Mouse (Mus musculus) urinary bladder, adult 2 months (tissue): ENCODE measurements around the gene Scgb1a1. TPM values are rescaled to one million over a fixed set of nuclear protein-coding genes. Genes with fewer than 3 reads are reported as not detected.

Source experiments
- DNase-seq: peaks from one replicate; pipeline ENCODE4 v3.0.0; 2022; ENCODE audit warnings: low spot score
- polyA plus RNA-seq: library from polyadenylated mRNA; depleted of rRNA; stranded (reverse); fragments of >200 nt; gene quantifications from 2 replicates; pipeline ENCODE4 v1.2.3, GENCODE M21; 2012; rRNA removed

Gene Scgb1a1
- polyA plus RNA-seq, 1 experiment, result 0.23 TPM

DNA sequence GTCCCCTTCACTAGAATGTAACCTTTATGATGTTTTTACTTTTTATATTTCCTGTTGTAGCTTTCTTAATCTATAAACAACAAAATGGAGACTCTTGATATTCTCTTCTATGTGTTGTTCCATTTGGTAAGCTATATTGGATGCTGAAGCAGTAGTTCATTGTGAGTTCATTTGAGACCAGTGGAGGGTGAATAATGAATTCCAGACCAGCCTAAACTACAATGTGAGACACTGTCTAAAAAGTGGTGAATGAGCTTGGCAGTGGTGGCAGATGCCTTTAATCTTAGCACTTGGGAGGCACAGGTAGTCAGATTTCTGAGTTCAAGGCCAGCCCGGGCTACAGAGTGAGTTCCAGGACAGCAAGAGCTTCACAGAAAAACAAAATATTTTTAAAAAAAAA is 44.6 kb downstream of the Scgb1a1 start:
- no peak for DNase-seq

DNA sequence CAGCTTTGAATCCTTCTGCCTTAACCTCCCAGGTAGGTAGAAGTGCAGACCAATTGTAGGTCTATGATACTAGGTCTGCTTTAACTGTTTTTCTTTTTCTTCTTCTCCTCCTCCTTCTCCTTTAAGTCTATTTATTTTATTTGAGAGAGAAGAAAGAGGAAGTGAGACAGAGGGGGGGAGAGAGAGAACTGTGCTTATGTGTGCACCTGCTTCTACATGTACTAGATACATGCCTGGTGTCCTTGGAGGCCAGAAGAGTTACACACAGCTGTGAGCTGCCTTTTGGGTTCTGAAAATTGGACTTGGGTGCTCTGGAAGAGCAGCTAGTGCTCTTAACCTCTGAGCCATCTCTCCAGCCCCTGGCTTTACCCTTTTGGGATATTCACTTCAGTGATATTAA is 46.7 kb downstream of the Scgb1a1 start:
- no peak for DNase-seq

DNA sequence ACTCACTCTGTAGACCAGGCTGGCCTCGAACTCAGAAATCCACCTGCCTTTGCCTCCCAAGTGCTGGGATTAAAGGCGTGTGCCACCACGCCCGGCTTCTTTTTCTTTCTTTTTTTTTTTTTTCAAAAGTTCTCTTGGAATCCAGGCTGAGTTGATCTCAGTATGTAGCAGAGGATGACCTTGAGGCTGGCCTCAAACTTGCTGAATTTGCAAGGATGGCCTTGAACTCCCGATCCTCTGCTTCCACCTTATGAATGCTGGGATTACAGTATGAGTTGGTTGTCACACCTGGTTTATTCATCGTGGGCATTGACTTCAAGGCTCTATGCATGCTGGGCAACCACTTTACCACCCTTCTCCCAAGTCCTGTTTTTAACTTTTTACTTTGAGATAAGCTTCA is 47.1 kb downstream of the Scgb1a1 start:
- no peak for DNase-seq

DNA sequence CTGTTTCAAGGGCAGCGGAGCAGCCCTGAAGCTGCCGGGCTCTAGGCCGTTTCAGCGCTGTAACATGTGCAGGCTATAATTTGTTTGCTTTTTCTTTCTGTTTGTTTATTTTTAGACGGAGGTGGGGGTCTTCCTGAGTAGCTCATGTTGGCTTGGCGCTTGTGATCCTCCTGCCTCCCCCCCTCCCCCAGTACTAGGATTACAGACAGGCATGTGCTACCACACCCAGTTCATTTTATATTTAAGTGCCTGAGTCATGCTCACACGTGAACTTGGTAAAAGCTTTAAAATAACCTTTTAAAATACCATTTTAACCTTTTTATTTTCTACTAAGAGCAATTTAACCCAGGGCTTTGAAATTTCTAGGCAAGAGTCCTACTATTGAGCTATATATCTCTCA is 47.8 kb downstream of the Scgb1a1 start:
- no peak for DNase-seq

GRCm38 (mm10) chr19:9039266-9039665 is 48.5 kb downstream of the Scgb1a1 start:
- no peak for DNase-seq

DNA sequence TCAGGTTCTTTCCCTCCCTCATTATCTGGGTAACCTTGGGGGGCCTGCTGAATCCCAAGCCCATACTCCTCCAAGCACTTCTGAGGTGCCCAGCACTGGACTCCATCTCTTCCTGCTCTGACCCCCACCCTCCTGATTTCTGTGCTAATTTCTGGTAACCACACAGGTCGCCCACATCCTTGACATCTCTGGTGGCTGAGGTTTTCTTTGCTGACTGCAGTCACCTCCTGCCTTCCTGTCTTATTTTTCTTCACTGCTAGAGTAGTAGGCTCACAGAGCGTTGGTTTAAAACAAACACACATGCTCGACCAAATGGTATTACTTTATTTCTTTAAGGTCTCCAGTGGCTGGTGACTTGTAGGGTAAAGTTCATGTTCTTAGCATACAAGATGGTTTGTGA is 49.6 kb downstream of the Scgb1a1 start:
- no peak for DNase-seq

DNA sequence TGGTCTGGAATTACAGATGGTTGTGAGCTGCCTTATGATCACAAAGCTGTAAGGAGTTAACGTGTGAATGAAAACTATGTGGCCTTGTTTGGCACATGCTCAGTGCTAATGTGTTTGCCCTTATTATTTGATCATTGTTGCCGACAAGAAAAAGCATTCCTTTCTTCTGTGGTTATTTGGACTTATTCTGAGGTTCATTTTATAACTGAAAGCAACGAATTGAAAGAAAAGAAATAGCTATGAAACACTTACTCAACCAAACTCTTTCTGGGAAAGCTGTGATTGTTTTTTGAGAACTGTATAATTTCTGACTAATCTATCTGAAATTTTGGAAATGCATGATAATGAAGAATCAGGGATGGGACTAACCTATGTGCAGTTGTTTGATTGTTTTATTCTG is 52.7 kb downstream of the Scgb1a1 start:
- no peak for DNase-seq

- DNase-seq, result no peak
These were observed 53.3 kb downstream of the Scgb1a1 start for GRCm38 (mm10) chr19:9034480-9034879.

Other genes starting within 250 kb of the Scgb1a1 start
- gene Gng3, start 248.8 kb downstream of the Scgb1a1 start, polyA plus RNA-seq, result 0.29 and 0.44 TPM in 2 replicates
- gene Lrrn4cl, start 237.2 kb downstream of the Scgb1a1 start, polyA plus RNA-seq, result 18.6 and 20.9 TPM in 2 replicates
- 175 and 179 TPM in 2 replicates for gene Ubxn1, start 216.5 kb downstream of the Scgb1a1 start, polyA plus RNA-seq
- gene Uqcc3, start 207.0 kb downstream of the Scgb1a1 start, polyA plus RNA-seq, result 74.7 and 77.6 TPM in 2 replicates
- gene Lbhd1, start 204.2 kb downstream of the Scgb1a1 start, polyA plus RNA-seq, result 3.1 and 4.9 TPM in 2 replicates
- gene Gm49403, start 204.0 kb downstream of the Scgb1a1 start, polyA plus RNA-seq, result not detected in 2 replicates
- gene 1810009A15Rik, start 199.1 kb downstream of the Scgb1a1 start, polyA plus RNA-seq, result 56.1 and 65.1 TPM in 2 replicates
- 0.10 TPM in 1 of 2 replicates, not detected in the other for gene Gm49416, start 199.0 kb downstream of the Scgb1a1 start, polyA plus RNA-seq
- gene Ints5, start 195.0 kb downstream of the Scgb1a1 start, polyA plus RNA-seq, result 15.5 and 16.3 TPM in 2 replicates
- gene Ganab, start 189.9 kb downstream of the Scgb1a1 start, polyA plus RNA-seq, result 98.1 and 104 TPM in 2 replicates
- gene B3gat3, start 167.6 kb downstream of the Scgb1a1 start, polyA plus RNA-seq, result 57.9 and 80.8 TPM in 2 replicates
- 9.4 and 12.3 TPM in 2 replicates for gene Rom1, start 158.6 kb downstream of the Scgb1a1 start, polyA plus RNA-seq
- gene Eml3, start 158.4 kb downstream of the Scgb1a1 start, polyA plus RNA-seq, result 40.5 and 45.3 TPM in 2 replicates
- 29.9 and 47.6 TPM in 2 replicates for gene Mta2, start 146.1 kb downstream of the Scgb1a1 start, polyA plus RNA-seq
- 21.8 and 24.1 TPM in 2 replicates for gene Tut1, start 134.1 kb downstream of the Scgb1a1 start, polyA plus RNA-seq
- 398 and 489 TPM in 2 replicates for gene Eef1g, start 120.9 kb downstream of the Scgb1a1 start, polyA plus RNA-seq
- gene Ahnak, start 98.7 kb downstream of the Scgb1a1 start, polyA plus RNA-seq, result 126 and 168 TPM in 2 replicates
- 2.7 and 4.5 TPM in 2 replicates for gene Asrgl1, start 47.7 kb upstream of the Scgb1a1 start, polyA plus RNA-seq